Mouse (Mus musculus) gastrocnemius, adult 8-10 months (tissue): ENCODE results near the gene Gpr107. TPM values are rescaled to one million over a fixed set of nuclear protein-coding genes. Genes with fewer than 3 reads are reported as not detected.

Experiments used
- total RNA-seq, 4 experiments: library from RNA; stranded (reverse); gene quantifications; 2 replicates each; pipeline ENCODE4 v1.2.4; 2022

Gpr107 gene
- total RNA-seq, 4 experiments from 2014 or later = 23.1 to 26.2 (median 24.2) TPM

Other genes with a start within 250 kb of the Gpr107 start
- gene Ptges, start 222.5 kb upstream of the Gpr107 start, total RNA-seq = 1 to 10 TPM; 2.2 to 2.7 (median 2.4) TPM
- 10 to 100 TPM; 21.9 to 27.4 (median 25.8) TPM for gene Tor1b, start 199.4 kb upstream of the Gpr107 start, total RNA-seq
- 1 to 10 TPM; 4.3 to 5.6 (median 4.6) TPM for gene Tor1a, start 184.4 kb upstream of the Gpr107 start, total RNA-seq
- gene BC005624, start 170.1 kb upstream of the Gpr107 start, total RNA-seq = 10 to 100 TPM; 26.3 to 31.6 (median 28.2) TPM
- gene Usp20, start 170.0 kb upstream of the Gpr107 start, total RNA-seq = 10 to 100 TPM in 3 of 4 experiments, 1 to 10 TPM in 1; 9.3 to 16.2 (median 12.0) TPM
- gene Fnbp1, start 10.3 kb upstream of the Gpr107 start, total RNA-seq = 1 to 10 TPM; 4.1 to 10.0 (median 7.6) TPM
- gene Ncs1, start 93.5 kb downstream of the Gpr107 start, total RNA-seq = 1 to 10 TPM; 5.6 to 7.9 (median 6.2) TPM
- 10 to 100 TPM; 14.5 to 18.4 (median 17.5) TPM for gene Hmcn2, start 162.1 kb downstream of the Gpr107 start, total RNA-seq